Mouse (Mus musculus) E14TG2a.4 (cell line): ENCODE measurements around the gene 4931408C20Rik.

Experiments
- CTCF ChIP-seq: conservative IDR thresholded peaks from 2 replicates; pipeline ENCODE4 v1.5.1; 2014; ENCODE audit warnings: low read length
- NANOG ChIP-seq: IDR thresholded peaks from 2 replicates; pipeline ENCODE4 v1.6.1; 2014; ENCODE audit warnings: borderline replicate concordance, low read length, mixed read lengths
- POU5F1 ChIP-seq: IDR thresholded peaks from 2 replicates; pipeline ENCODE4 v1.6.1; 2014; ENCODE audit warnings: low read length, borderline replicate concordance

DNA sequence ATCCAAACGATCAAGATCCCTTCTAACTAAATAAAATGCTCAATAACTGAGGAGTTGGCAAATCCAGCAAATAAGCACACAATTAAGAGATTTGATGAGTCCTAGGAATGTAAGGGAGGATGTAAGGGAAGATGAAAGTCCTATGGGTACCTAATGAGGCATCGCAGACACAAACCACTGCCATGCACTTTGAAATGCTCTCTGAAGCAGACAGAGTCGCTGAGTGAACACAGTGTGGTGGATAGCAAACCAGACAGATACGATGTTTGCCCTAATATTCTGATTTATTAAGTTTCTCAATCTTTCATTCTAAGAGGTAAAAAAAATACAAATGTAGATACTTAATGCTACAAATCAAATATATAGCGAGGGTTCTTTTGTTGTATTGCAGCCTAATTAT lies 51.2 kb downstream of the 4931408C20Rik start:
- TF ChIP-seq CTCF, result no peak
- no peak for TF ChIP-seq NANOG
- no peak for TF ChIP-seq POU5F1
